Mouse (Mus musculus): Measurements from ENCODE around the gene Leprot. TPM values are rescaled to one million over a fixed set of nuclear protein-coding genes. Genes with fewer than 3 reads are reported as not detected.

The Leprot gene
- polyA plus RNA-seq (2012; rRNA removed) = 68.8 and 70.7 TPM in 2 replicates

- WGBS = under 1% methylated on average over 39 of the region's 39 CpGs
- peak; percentile 99 for DNase-seq (ENCODE audit: low read depth, low spot score)
These were observed at the start of gene Leprot for GRCm38 (mm10) chr4:101647196-101647905. Gene Leprot (plus strand): TSS chr4:101647718.

DNA sequence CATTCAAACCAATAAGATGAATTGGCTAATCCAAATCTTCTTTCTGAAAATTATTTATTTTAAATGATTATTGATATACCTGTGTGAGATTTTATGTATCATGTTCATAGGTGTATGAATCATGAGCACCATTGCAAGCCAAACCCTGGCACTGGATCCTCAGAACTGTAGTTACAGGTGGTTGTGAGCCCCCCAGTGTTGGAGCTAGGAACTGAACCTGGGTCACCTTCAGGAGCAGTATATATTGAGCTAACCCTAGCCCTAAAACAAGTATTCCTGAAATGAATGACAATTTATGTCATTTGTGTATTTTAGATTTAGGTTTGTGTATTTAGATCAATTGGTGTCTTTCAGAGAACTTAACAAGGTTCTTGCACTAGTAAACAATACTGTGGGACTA lies 45.8 kb upstream of the Leprot start:
- no peak for DNase-seq (ENCODE audit: low read depth, low spot score)

- DNase-seq (ENCODE audit: low read depth, low spot score) = no peak
- WGBS = 73% methylated on average over 3 of the region's 3 CpGs
These were observed 43.9 kb upstream of the Leprot start for GRCm38 (mm10) chr4:101603635-101604034.

- 91% methylated on average over 5 of the region's 5 CpGs for WGBS
- DNase-seq (ENCODE audit: low read depth, low spot score) = no peak
These were observed 31.0 kb upstream of the Leprot start for GRCm38 (mm10) chr4:101616520-101616919.

DNA sequence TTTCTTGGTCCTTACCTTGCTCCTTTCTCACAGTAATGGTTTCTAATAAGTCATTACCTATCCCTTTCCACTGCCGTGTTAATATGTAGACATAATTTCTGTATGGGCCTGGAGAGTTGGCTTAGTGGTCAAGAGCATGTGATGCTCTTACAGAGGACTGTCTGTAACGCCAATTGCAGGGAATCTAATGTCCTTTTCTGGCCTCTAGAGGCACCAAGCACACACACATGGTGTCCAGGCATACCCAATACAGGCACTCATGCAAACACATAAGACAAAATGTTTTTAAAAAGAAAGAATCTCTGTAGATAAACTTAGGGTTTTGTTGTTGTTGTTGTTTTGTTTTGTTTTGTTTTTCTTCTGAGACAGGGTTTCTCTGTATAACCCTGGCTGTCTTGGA lies 29.8 kb upstream of the Leprot start:
- WGBS = 57% methylated on average over 2 of the region's 2 CpGs
- DNase-seq (ENCODE audit: low read depth, low spot score) = no peak

- 75% methylated on average over 2 of the region's 2 CpGs for WGBS
- no peak for DNase-seq (ENCODE audit: low read depth, low spot score)
These were observed 27.3 kb upstream of the Leprot start for GRCm38 (mm10) chr4:101620206-101620605.

- WGBS = 83% methylated on average over 5 of the region's 5 CpGs
- DNase-seq (ENCODE audit: low read depth, low spot score) = no peak
These were observed 26.3 kb upstream of the Leprot start for GRCm38 (mm10) chr4:101621241-101621640.

- DNase-seq (ENCODE audit: low read depth, low spot score) = no peak
These were observed 22.2 kb upstream of the Leprot start for GRCm38 (mm10) chr4:101625278-101625677.

GRCm38 (mm10) chr4:101635596-101635995 lies 11.9 kb upstream of the Leprot start:
- 62% methylated on average over 2 of the region's 2 CpGs for WGBS
- DNase-seq (ENCODE audit: low read depth, low spot score) = no peak

More at GRCm38 (mm10) chr4:101625278-101625677, 22.2 kb upstream of the Leprot start:
- 84% methylated on average over 5 of the region's 5 CpGs for WGBS

DNA sequence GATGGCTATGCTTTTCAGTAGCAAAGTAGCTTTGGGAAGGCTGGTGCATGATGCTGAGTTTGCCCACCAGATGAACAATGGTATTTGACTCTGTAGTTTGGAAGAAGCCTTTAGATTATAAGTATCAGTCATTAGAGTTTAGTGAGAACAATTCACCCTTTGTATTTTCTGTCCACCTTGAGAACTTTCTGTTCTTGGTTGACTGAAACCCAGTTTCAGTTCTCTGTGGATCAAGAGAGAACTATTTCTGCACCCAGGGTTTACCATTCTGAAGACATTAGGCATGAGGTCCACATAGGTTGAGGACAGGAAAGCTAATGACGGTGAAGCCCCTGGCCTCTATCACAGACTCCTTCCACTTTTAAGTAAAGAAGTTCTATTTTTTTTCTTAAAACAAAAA lies 10.0 kb upstream of the Leprot start:
- WGBS = 88% methylated on average over 1 of the region's 1 CpGs
- no peak for DNase-seq (ENCODE audit: low read depth, low spot score)

DNA sequence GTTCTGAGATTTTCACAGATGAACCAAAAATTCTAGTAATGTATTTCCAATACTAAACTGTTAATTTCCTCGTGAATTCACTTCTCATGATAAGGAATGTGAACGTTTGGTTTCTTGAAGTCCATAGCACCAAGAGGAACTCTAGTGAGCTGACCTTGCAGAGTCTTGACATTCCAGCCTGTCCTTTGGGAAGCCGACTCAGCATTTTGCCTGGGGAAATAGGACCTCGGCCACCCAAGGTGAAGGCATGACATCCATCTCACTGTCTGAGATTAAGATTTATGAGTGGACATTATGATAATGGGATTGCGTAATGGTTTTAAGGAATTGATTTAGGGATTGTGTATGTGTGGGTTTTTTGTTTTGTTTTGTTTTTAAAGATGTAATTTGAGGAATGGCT lies 6.9 kb upstream of the Leprot start:
- 63% methylated on average over 5 of the region's 5 CpGs for WGBS
- no peak for DNase-seq (ENCODE audit: low read depth, low spot score)

DNA sequence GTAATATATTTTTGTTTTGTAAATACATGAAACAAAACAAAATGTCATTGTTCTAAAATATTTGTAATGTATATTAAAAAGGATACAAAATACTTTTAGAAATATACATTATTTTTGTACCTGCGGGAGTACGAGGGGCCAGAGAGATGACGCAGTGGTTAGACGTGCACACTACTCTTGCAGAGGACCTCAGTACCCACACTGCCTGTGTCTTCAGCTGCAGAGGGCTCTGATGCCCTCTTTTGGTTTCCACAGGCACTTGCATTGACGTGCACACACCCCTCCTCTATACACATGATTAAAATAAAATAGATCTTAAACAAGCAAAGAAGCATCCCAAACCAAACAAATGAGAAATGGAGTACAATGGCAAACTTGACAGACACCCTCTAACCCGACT lies 4.8 kb upstream of the Leprot start:
- no peak for DNase-seq (ENCODE audit: low read depth, low spot score)
- WGBS = 79% methylated on average over 6 of the region's 6 CpGs

GRCm38 (mm10) chr4:101643216-101643615 lies 4.3 kb upstream of the Leprot start:
- DNase-seq (ENCODE audit: low read depth, low spot score) = no peak
- 42% methylated on average over 4 of the region's 4 CpGs for WGBS

GRCm38 (mm10) chr4:101646857-101647195 lies 692 bp upstream of the Leprot start:
- DNase-seq (ENCODE audit: low read depth, low spot score) = no peak
- WGBS = under 1% methylated on average over 8 of the region's 8 CpGs

DNA sequence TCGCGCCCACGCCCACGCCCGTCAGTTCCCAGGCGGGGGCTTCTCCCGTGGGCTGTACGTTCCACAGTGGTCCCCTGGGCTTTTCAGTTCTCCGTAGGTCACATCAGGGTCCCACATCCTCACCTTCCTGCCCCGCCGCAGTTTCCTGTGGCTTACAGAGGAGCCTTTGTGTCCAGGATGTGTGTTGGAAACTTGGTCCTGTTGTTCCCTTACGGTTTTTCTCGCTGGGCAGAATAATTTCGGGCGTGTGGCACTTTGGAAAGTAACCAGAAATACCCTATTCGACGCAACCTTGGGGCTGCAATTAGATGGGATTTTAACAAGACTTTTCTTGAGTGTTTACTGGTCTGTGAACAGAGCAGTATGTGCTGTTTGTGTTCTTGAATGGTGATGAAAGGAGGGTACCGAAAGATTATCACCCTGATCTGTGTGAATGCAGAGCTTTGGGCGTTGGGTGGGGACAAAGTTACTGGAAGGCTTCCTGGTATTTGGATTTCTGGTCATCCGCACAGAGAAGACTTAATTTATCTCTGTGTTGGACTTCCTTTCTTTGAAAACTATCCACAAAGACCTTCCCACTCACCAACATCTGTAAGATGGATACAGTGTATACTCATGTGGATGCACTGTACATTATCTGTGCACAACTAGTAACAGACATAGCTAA lies 591 bp downstream of the Leprot start:
- no peak for DNase-seq (ENCODE audit: low read depth, low spot score)
- WGBS = under 1% methylated on average over 20 of the region's 20 CpGs

- 19% methylated on average over 1 of the region's 1 CpGs for WGBS
- DNase-seq (ENCODE audit: low read depth, low spot score) = peak; percentile 39
These were observed 1.2 kb downstream of the Leprot start for GRCm38 (mm10) chr4:101648745-101649144.

DNA sequence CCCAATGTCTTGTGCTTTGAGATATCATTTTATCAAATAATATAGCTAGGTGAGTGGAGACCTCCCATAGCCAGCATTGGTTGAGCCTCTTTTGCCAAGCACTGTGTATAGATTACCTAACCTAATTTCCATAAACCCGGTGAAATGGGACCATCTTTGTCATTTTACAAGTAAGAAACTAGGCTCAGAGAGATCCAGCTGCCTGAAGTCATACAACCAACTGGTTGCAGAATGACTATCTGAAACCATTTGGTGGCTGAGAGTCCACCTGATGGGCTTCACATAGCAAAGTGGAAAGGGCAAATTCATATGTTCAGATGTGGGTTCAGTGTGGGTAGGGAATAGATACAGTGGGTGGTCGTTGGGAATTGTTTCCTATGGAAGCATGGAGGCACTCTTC lies 3.4 kb downstream of the Leprot start:
- 89% methylated on average over 2 of the region's 2 CpGs for WGBS

GRCm38 (mm10) chr4:101654256-101654655 lies 6.7 kb downstream of the Leprot start:
- 80% methylated on average over 6 of the region's 6 CpGs for WGBS
- no peak for DNase-seq (ENCODE audit: low read depth, low spot score)

More for the DNA sequence above, 3.4 kb downstream of the Leprot start:
- DNase-seq (ENCODE audit: low read depth, low spot score) = no peak

GRCm38 (mm10) chr4:101654788-101655414 lies 7.4 kb downstream of the Leprot start:
- 75% methylated on average over 4 of the region's 4 CpGs for WGBS
- no peak for DNase-seq (ENCODE audit: low read depth, low spot score)

GRCm38 (mm10) chr4:101655415-101655790 lies 7.9 kb downstream of the Leprot start:
- DNase-seq (ENCODE audit: low read depth, low spot score) = no peak
- WGBS = 89% methylated on average over 7 of the region's 7 CpGs

- WGBS = 79% methylated on average over 15 of the region's 15 CpGs
- DNase-seq (ENCODE audit: low read depth, low spot score) = no peak
These were observed 8.5 kb downstream of the Leprot start for GRCm38 (mm10) chr4:101656056-101656455.
